Comparison of ENCODE assay signal across 21 mouse cellular contexts in genomic region chr9:32730001-32730655, GRCm38 (mm10).
"Had no signal": no experiment of that assay in that cellular context is flagged by ENCODE, and none has a peak within 500 bp of the region (broad histone marks: within the 10 kb centered on the region; RNA-seq: fewer than 3 reads in every experiment).

No protein-coding gene starts in this region.

- H3K9me3 ChIP-seq: limb, embryonic 10.5 days; midbrain, embryonic 10.5 days; midbrain, embryonic 13.5 days; neural tube, embryonic 12.5 days; neural tube, embryonic 15.5 days had no signal

- DNase-seq: kidney, postnatal 25 days; layer of hippocampus, adult 9-11 months; liver; lung, embryonic 14.5 days; right cerebral cortex, adult 18-20 months; right cerebral cortex, postnatal 14 days; right cerebral cortex, postnatal 4 days; thymus, adult 18-20 months; thymus, postnatal 14 days had no signal

- H3K9ac ChIP-seq: limb, embryonic 13.5 days; liver, embryonic 14.5 days; liver, postnatal 0 days; lung, embryonic 14.5 days; midbrain, embryonic 13.5 days; neural tube, embryonic 12.5 days; neural tube, embryonic 15.5 days had no signal

- H3K27ac ChIP-seq: kidney, postnatal 0 days; layer of hippocampus, adult 2 months; limb, embryonic 10.5 days; limb, embryonic 13.5 days; liver, embryonic 14.5 days; midbrain, embryonic 10.5 days; midbrain, embryonic 13.5 days; neural tube, embryonic 12.5 days; neural tube, embryonic 15.5 days had no signal

- H3K36me3 ChIP-seq: midbrain, embryonic 10.5 days; midbrain, embryonic 13.5 days; neural tube, embryonic 12.5 days; neural tube, embryonic 15.5 days had no signal

- H3K27me3 ChIP-seq: limb, embryonic 13.5 days; midbrain, embryonic 13.5 days; neural tube, embryonic 12.5 days; neural tube, embryonic 15.5 days had no signal

- ATAC-seq: midbrain, embryonic 13.5 days; midbrain, embryonic 16.5 days had no signal

- H3K4me3 ChIP-seq: layer of hippocampus, adult 2 months; limb, embryonic 10.5 days; limb, embryonic 13.5 days; megakaryocyte, embryonic 14.5 days; midbrain, embryonic 10.5 days; midbrain, embryonic 13.5 days; neural tube, embryonic 12.5 days; neural tube, embryonic 15.5 days had no signal

- H3K4me2 ChIP-seq: limb, embryonic 13.5 days; lung, embryonic 14.5 days; midbrain, embryonic 13.5 days; neural tube, embryonic 12.5 days; neural tube, embryonic 15.5 days had no signal

- H3K4me1 ChIP-seq: megakaryocyte, embryonic 14.5 days; midbrain, embryonic 13.5 days; neural tube, embryonic 12.5 days; neural tube, embryonic 15.5 days had no signal
